8 mouse cellular contexts compared by ENCODE assay signal in the genomic region with DNA sequence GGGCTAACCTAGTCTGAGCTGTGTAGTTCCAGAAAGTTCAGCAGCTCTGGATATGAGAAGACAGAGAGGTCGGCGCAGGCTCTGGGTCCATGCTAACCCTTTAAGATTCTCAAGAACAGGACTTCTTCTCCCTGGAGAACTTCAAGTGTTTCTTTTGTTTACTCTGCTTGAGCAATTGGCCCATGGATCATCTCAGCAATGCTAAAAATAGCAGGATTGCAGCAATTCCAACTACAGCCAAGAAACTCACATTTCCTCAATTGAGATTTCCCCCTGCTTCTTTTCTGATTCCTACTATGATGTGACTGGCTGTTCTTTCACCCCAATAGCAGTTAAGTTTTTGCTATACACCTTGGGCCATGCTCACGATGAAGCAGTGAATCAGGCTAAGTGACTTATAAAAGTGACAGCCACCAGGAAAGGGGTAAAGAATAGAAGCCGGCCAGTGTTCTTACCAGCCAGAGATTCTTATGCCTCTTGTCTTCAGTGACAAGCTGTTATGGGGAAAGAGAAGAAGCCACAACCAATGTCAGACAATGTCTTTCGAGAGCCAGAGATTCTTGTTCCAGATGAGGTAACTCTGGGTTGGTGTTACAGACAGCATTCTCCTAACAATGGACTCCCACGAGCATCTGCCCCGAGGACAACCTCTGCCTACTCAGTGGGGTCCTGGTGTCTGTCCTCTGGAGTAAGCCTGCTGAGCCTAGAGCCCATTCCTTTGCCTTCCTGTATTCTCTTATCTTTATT. TPM values are rescaled to one million over a fixed set of nuclear protein-coding genes. Genes with fewer than 3 reads are reported as not detected.
DNase-seq lines count a peak whose midpoint lies in the region; ATAC-seq and TF ChIP-seq lines count a peak whose summit lies in the region.

No protein-coding gene starts in this region.

- H3K27ac ChIP-seq in kidney, embryonic 14.5 days (ENCODE audit: low read depth, low read length), result peak overlapping the region; percentile 42; the same call in 1 of the 2 replicates
- H3K27ac ChIP-seq in cortical plate, adult 2 months (ENCODE audit: insufficient read depth, low read length), result peak overlapping the region; percentile 61; the same call in 1 of the 2 replicates
- peak overlapping the region; percentile 75 for H3K27ac ChIP-seq in intestine, embryonic 15.5 days

- H3K36me3 ChIP-seq in kidney, embryonic 14.5 days (ENCODE audit: control insufficient read depth, insufficient read depth, low read length), result peaks cover 17% of the 10 kb centered on the region
- no peaks in the 10 kb centered on the region for H3K36me3 ChIP-seq in intestine, embryonic 15.5 days

- TF ChIP-seq CTCF in cortical plate, adult 2 months (IDR thresholded peaks at IDR 0.05; ENCODE audit: extremely low read depth, insufficient read depth, low read length), result no peak

- no peak for TF ChIP-seq POLR2A in cortical plate, adult 2 months (IDR thresholded peaks at IDR 0.05; ENCODE audit: extremely low read depth, insufficient read depth, low read length)

- H3K27me3 ChIP-seq in kidney, embryonic 14.5 days (ENCODE audit: control insufficient read depth, insufficient read depth, low read length), result no peaks in the 10 kb centered on the region
- no peaks in the 10 kb centered on the region for H3K27me3 ChIP-seq in intestine, embryonic 15.5 days (replicated peaks)

- 83% methylated on average over 7 of the region's 7 CpGs for WGBS in kidney, embryonic 14.5 days
- 60% methylated on average over 7 of the region's 7 CpGs for WGBS in intestine, embryonic 15.5 days

- H3K4me1 ChIP-seq in kidney, embryonic 14.5 days (ENCODE audit: control insufficient read depth, insufficient read depth, low read length), result no peaks in the 10 kb centered on the region
- peaks cover 20% of the 10 kb centered on the region for H3K4me1 ChIP-seq in cortical plate, adult 2 months (ENCODE audit: control insufficient read depth, insufficient read depth, low read length)
- peaks cover 30% of the 10 kb centered on the region for H3K4me1 ChIP-seq in intestine, embryonic 15.5 days (replicated peaks)

- no peak for ATAC-seq in kidney, embryonic 14.5 days (ENCODE audit: low FRiP score, low TSS enrichment)
- peak; percentile 62 for ATAC-seq in intestine, embryonic 15.5 days

- H3K9me3 ChIP-seq in kidney, embryonic 14.5 days (ENCODE audit: control insufficient read depth, low read length), result no peaks in the 10 kb centered on the region
- H3K9me3 ChIP-seq in intestine, embryonic 15.5 days, result no peaks in the 10 kb centered on the region

- no peak overlapping the region for H3K4me2 ChIP-seq in kidney, embryonic 14.5 days (replicated peaks; ENCODE audit: low read depth, low read length)
- H3K4me2 ChIP-seq in intestine, embryonic 15.5 days (replicated peaks), result no peak overlapping the region; the same call in none of the 2 replicates

- H3K4me3 ChIP-seq in kidney, embryonic 14.5 days (ENCODE audit: low read length), result no peak overlapping the region
- no peak overlapping the region for H3K4me3 ChIP-seq in cortical plate, adult 2 months (ENCODE audit: insufficient read depth, low read length)
- H3K4me3 ChIP-seq in intestine, embryonic 15.5 days (replicated peaks), result no peak overlapping the region

- no peak overlapping the region for H3K9ac ChIP-seq in kidney, embryonic 14.5 days (ENCODE audit: low read depth, low read length)
- no peak overlapping the region for H3K9ac ChIP-seq in intestine, embryonic 15.5 days

- DNase-seq in kidney, adult 18-20 months, result no peak
- peak; percentile 13 to 31 for DNase-seq in monocyte, adult 2 months (ENCODE audit: low read depth in 1 of 2, low spot score in 2 of 2)
- DNase-seq in ovary, postnatal 36 days (ENCODE audit: low spot score), result no peak
- DNase-seq in layer of hippocampus, adult 8-10 months (ENCODE audit: low spot score in 2 of 2), result no peak
- no peak for DNase-seq in left cerebral cortex, adult 11 months (ENCODE audit: low spot score)

RNA-seq across cellular contexts. Expression of gene Susd2, which starts 33.2 kb away (rescaled TPM):
- polyA plus RNA-seq in kidney, embryonic 14.5 days (2014; fragmentation: Nextera tagmentation; extraction: Ambion mirVana), result 4.2 and 9.2 TPM in 2 replicates
- polyA plus RNA-seq in cortical plate, adult 2 months (2012; rRNA removed), result 8.9 and 10.9 TPM in 2 replicates
- 13.4 and 13.9 TPM in 2 replicates for polyA plus RNA-seq in intestine, embryonic 15.5 days (2015; fragmentation: Nextera tagmentation; extraction: Ambion mirVana)
- total RNA-seq in layer of hippocampus, adult 8-10 months (2022), result 1 to 10 TPM; 2.5 to 3.8 (median 3.0) TPM

Comparison
In these comparisons a context has a peak if more than half of its experiments do, and no peak if none do; other contexts are left out.
1. DNase-seq: peak in monocyte, adult 2 months (2 of 2); none in kidney, adult 18-20 months (single experiment), ovary, postnatal 36 days (single experiment), layer of hippocampus, adult 8-10 months (0 of 2) and left cerebral cortex, adult 11 months (single experiment).
2. Peak in every context shown above with its lines, with median percentiles within 50 percentile points of each other: H3K27ac ChIP-seq.